Mouse (Mus musculus) liver, postnatal 0 days (tissue): ENCODE results near the gene Gm28042.

Experiments used
- CTCF ChIP-seq: sonication (generic); IDR thresholded peaks from 2 replicates; pipeline ENCODE4 v1.5.1; 2016; ENCODE audit warnings: antibody characterized with exemption, low read depth
- EP300 ChIP-seq: IDR thresholded peaks from 2 replicates; pipeline ENCODE4 v1.6.1; 2016; ENCODE audit warnings: antibody characterized with exemption, low read depth, mild to moderate bottlenecking

GRCm38 (mm10) chr2:120087897-120088296 is 60.6 kb downstream of the Gm28042 start:
- TF ChIP-seq CTCF (no peak), EP300 (no peak)
